31 mouse cellular contexts compared by ENCODE assay signal in genomic region chr2:93430993-93431392, GRCm38 (mm10). TPM values are rescaled to one million over a fixed set of nuclear protein-coding genes. Genes with fewer than 3 reads are reported as not detected.
DNase-seq lines count a peak whose midpoint lies in the region; ATAC-seq and TF ChIP-seq lines count a peak whose summit lies in the region.
"Had no signal": no experiment of that assay in that cellular context is flagged by ENCODE, and none has a peak within 500 bp of the region (broad histone marks: within the 10 kb centered on the region; RNA-seq: fewer than 3 reads in every experiment).

No protein-coding gene starts in this region.

- H3K9me3 ChIP-seq in kidney, embryonic 16.5 days (ENCODE audit: low read length) = no peaks in the 10 kb centered on the region
- no peaks in the 10 kb centered on the region for H3K9me3 ChIP-seq in intestine, embryonic 15.5 days
- H3K9me3 ChIP-seq in limb, embryonic 13.5 days = peaks cover 4% of the 10 kb centered on the region; the same call in 1 of the 2 replicates
- no peaks in the 10 kb centered on the region for H3K9me3 ChIP-seq in stomach, postnatal 0 days (ENCODE audit: control insufficient read depth, low read length)
- H3K9me3 ChIP-seq: forebrain, embryonic 15.5 days; G1E; liver, embryonic 12.5 days had no signal

- TF ChIP-seq EP300 in stomach, postnatal 0 days (optimal IDR thresholded peaks at IDR 0.05) = no peak

- no peak for TF ChIP-seq CTCF in stomach, postnatal 0 days (IDR thresholded peaks at IDR 0.05; ENCODE audit: low read depth)

- 0 out of 2 replicates have a peak overlapping the region, but pooled peaks have one; percentile 2 for H3K9ac ChIP-seq in kidney, embryonic 16.5 days (replicated peaks; ENCODE audit: low read length)
- no peak overlapping the region for H3K9ac ChIP-seq in intestine, embryonic 15.5 days
- 0 out of 2 replicates have a peak overlapping the region, but pooled peaks have one; percentile 20 for H3K9ac ChIP-seq in limb, embryonic 13.5 days
- H3K9ac ChIP-seq in stomach, postnatal 0 days (ENCODE audit: low read length) = peak overlapping the region; percentile 27; the same call in 1 of the 2 replicates
- H3K9ac ChIP-seq: forebrain, embryonic 15.5 days; hindbrain, embryonic 14.5 days; liver, embryonic 12.5 days; midbrain, embryonic 12.5 days had no signal

- H3K4me2 ChIP-seq in kidney, embryonic 16.5 days (replicated peaks; ENCODE audit: low read depth, low read length) = no peak overlapping the region
- no peak overlapping the region for H3K4me2 ChIP-seq in intestine, embryonic 15.5 days (replicated peaks)
- H3K4me2 ChIP-seq in limb, embryonic 13.5 days (replicated peaks) = no peak overlapping the region
- H3K4me2 ChIP-seq in stomach, postnatal 0 days (replicated peaks; ENCODE audit: low read depth) = no peak overlapping the region
- H3K4me2 ChIP-seq: forebrain, embryonic 15.5 days; hindbrain, embryonic 14.5 days; liver, embryonic 12.5 days; midbrain, embryonic 12.5 days had no signal

- no peak overlapping the region; the same call in 1 of the 2 replicates for H3K27ac ChIP-seq in kidney, embryonic 16.5 days (ENCODE audit: low read length)
- peak overlapping the region; percentile 90 for H3K27ac ChIP-seq in intestine, embryonic 15.5 days
- H3K27ac ChIP-seq in limb, embryonic 13.5 days = no peak overlapping the region
- H3K27ac ChIP-seq in stomach, postnatal 0 days (replicated peaks) = peak overlapping the region; percentile 89
- H3K27ac ChIP-seq: forebrain, embryonic 15.5 days; heart, adult 2 months; hindbrain, embryonic 14.5 days; left cerebral cortex, adult 2 months; liver, embryonic 12.5 days; midbrain, embryonic 12.5 days had no signal

- no peaks in the 10 kb centered on the region for H3K27me3 ChIP-seq in kidney, embryonic 16.5 days (ENCODE audit: insufficient read depth, low read length)
- no peaks in the 10 kb centered on the region for H3K27me3 ChIP-seq in intestine, embryonic 15.5 days (replicated peaks)
- H3K27me3 ChIP-seq in limb, embryonic 13.5 days = no peaks in the 10 kb centered on the region
- H3K27me3 ChIP-seq in stomach, postnatal 0 days (ENCODE audit: control insufficient read depth, insufficient read depth, low read length) = no peaks in the 10 kb centered on the region
- H3K27me3 ChIP-seq: CH12.LX; forebrain, embryonic 15.5 days had no signal

- no peak for DNase-seq in kidney, postnatal 4 days
- peak; percentile 69 for DNase-seq in stomach, postnatal 0 days (ENCODE audit: low spot score)
- DNase-seq in frontal cortex, postnatal 36 days (ENCODE audit: low spot score in 2 of 2) = no peak
- DNase-seq: adrenal gland, adult 8-10 months; B cell, adult 2 months; cerebellum, adult 11-12 months; cerebellum, postnatal 25 days; embryo, embryonic 11 days; gastrocnemius, postnatal 36 days; heart, adult 2 months; kidney, adult 18-20 months; kidney, postnatal 36 days; layer of hippocampus, adult 9-11 months; left cerebral cortex, postnatal 4 days; lung, adult 2 months; lung, postnatal 14 days; spleen, adult 18-20 months; thymus, adult 18-20 months; thymus, postnatal 36 days had no signal

- peaks cover 8% of the 10 kb centered on the region for H3K4me1 ChIP-seq in kidney, embryonic 16.5 days (ENCODE audit: insufficient read depth, low read length)
- H3K4me1 ChIP-seq in intestine, embryonic 15.5 days (replicated peaks) = peaks cover 33% of the 10 kb centered on the region
- peaks cover 37% of the 10 kb centered on the region for H3K4me1 ChIP-seq in limb, embryonic 13.5 days
- peaks cover 3% of the 10 kb centered on the region; the same call in 1 of the 2 replicates for H3K4me1 ChIP-seq in stomach, postnatal 0 days (replicated peaks; ENCODE audit: control insufficient read depth, insufficient read depth)

- no peaks in the 10 kb centered on the region; the same call in 1 of the 2 replicates for H3K36me3 ChIP-seq in kidney, embryonic 16.5 days (ENCODE audit: insufficient read depth, low read length)
- H3K36me3 ChIP-seq in intestine, embryonic 15.5 days = no peaks in the 10 kb centered on the region
- H3K36me3 ChIP-seq in limb, embryonic 13.5 days = no peaks in the 10 kb centered on the region
- H3K36me3 ChIP-seq in stomach, postnatal 0 days (ENCODE audit: control insufficient read depth, insufficient read depth, low read length) = no peaks in the 10 kb centered on the region; the same call in 1 of the 2 replicates
- H3K36me3 ChIP-seq: forebrain, embryonic 15.5 days; G1E; midbrain, embryonic 12.5 days had no signal

- WGBS in kidney, embryonic 16.5 days = 76% methylated on average over 5 of the region's 5 CpGs
- WGBS in intestine, embryonic 15.5 days = 78% methylated on average over 5 of the region's 5 CpGs
- 88% methylated on average over 5 of the region's 5 CpGs for WGBS in limb, embryonic 13.5 days
- WGBS in stomach, postnatal 0 days = 61% methylated on average over 5 of the region's 5 CpGs

- H3K4me3 ChIP-seq in kidney, embryonic 16.5 days (ENCODE audit: low read length) = no peak overlapping the region
- no peak overlapping the region for H3K4me3 ChIP-seq in intestine, embryonic 15.5 days (replicated peaks)
- no peak overlapping the region for H3K4me3 ChIP-seq in limb, embryonic 13.5 days
- no peak overlapping the region for H3K4me3 ChIP-seq in stomach, postnatal 0 days (ENCODE audit: low read depth, low read length)
- H3K4me3 ChIP-seq: forebrain, embryonic 15.5 days; heart, adult 2 months; left cerebral cortex, adult 2 months; liver, embryonic 12.5 days; midbrain, embryonic 12.5 days had no signal

- ATAC-seq in kidney, embryonic 16.5 days (ENCODE audit: low FRiP score, low TSS enrichment) = no peak
- no peak; the same call in 1 of the 2 replicates for ATAC-seq in intestine, embryonic 15.5 days
- no peak for ATAC-seq in limb, embryonic 13.5 days (ENCODE audit: low FRiP score, low read depth)
- ATAC-seq in stomach, postnatal 0 days (ENCODE audit: low FRiP score, low TSS enrichment) = peak; percentile 62
- no peak for ATAC-seq in inflammation-experienced regulatory T-cells, adult 6 months
- ATAC-seq: activated CD4-positive, CD25-positive, alpha-beta regulatory T cell, adult 4 months; forebrain, embryonic 15.5 days; liver, embryonic 12.5 days had no signal

RNA-seq across cellular contexts. Expression of gene Cd82, which starts 31.9 kb away (rescaled TPM):
- 64.1 and 71.8 TPM in 2 replicates for polyA plus RNA-seq in kidney, embryonic 16.5 days (2015; fragmentation: Nextera tagmentation; extraction: Ambion mirVana)
- polyA plus RNA-seq in intestine, embryonic 15.5 days (2015; fragmentation: Nextera tagmentation; extraction: Ambion mirVana) = 106 and 127 TPM in 2 replicates
- polyA plus RNA-seq in limb, embryonic 13.5 days (2015; fragmentation: Nextera tagmentation; extraction: Ambion mirVana) = 29.5 and 30.0 TPM in 2 replicates
- 93.5 and 105 TPM in 2 replicates for polyA plus RNA-seq in stomach, postnatal 0 days (2015; fragmentation: Nextera tagmentation; extraction: Ambion mirVana)
- 100 to 1,000 TPM; 528 to 940 (median 825) TPM for polyA plus RNA-seq in inflammation-experienced regulatory T-cells, adult 6 months (2017; shearing (Covaris generic))

Comparison
In these comparisons a context has a peak if more than half of its experiments do, and no peak if none do; other contexts are left out.
1. H3K27ac ChIP-seq: peak in intestine, embryonic 15.5 days (single experiment) and stomach, postnatal 0 days (single experiment); none in kidney, embryonic 16.5 days (single experiment) and limb, embryonic 13.5 days (single experiment).